Comparison of ENCODE assay signal across 15 mouse cellular contexts in the genomic region with DNA sequence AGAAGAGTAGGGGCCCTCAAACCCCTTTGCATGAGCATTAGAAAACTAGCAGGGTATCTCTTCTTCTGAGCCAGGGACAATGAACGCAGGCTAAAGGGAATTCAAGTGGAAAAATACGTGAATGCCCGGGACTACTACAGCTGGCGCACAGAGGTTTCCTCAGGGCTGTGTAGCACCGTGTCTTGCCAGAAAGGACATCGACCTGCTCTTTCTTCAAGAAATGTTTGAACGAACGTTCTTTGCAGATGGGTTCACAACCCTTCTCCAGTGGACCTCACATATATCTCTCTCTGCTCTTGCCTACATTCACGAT. TPM values are rescaled to one million over a fixed set of nuclear protein-coding genes. Genes with fewer than 3 reads are reported as not detected.
DNase-seq lines count a peak whose midpoint lies in the region; ATAC-seq and TF ChIP-seq lines count a peak whose summit lies in the region.
"Had no signal": no experiment of that assay in that cellular context is flagged by ENCODE, and none has a peak within 500 bp of the region (broad histone marks: within the 10 kb centered on the region; RNA-seq: fewer than 3 reads in every experiment).

No protein-coding gene starts in this region.

- peak overlapping the region; percentile 59 for H3K4me3 ChIP-seq in E14TG2a.4 (replicated peaks; ENCODE audit: low read length)
- H3K4me3 ChIP-seq in forebrain, embryonic 14.5 days (ENCODE audit: low read depth, low read length) = peak overlapping the region; percentile 13; the same call in 1 of the 2 replicates
- H3K4me3 ChIP-seq in midbrain, embryonic 11.5 days (ENCODE audit: low read depth, low read length) = no peak overlapping the region
- H3K4me3 ChIP-seq: liver, embryonic 13.5 days had no signal

- H3K4me2 ChIP-seq in forebrain, embryonic 14.5 days (ENCODE audit: low read length) = peak overlapping the region; percentile 41
- H3K4me2 ChIP-seq in midbrain, embryonic 11.5 days = peak overlapping the region; percentile 13
- H3K4me2 ChIP-seq: liver, embryonic 13.5 days had no signal

- peaks cover 63% of the 10 kb centered on the region for H3K27me3 ChIP-seq in E14TG2a.4 (ENCODE audit: insufficient read depth, low read length)
- peaks cover 75% of the 10 kb centered on the region for H3K27me3 ChIP-seq in forebrain, embryonic 14.5 days (replicated peaks; ENCODE audit: control insufficient read depth, insufficient read depth, low read length)
- H3K27me3 ChIP-seq in midbrain, embryonic 11.5 days (ENCODE audit: control insufficient read depth, insufficient read depth, low read length) = peaks cover 87% of the 10 kb centered on the region

- 4% methylated on average over 9 of the region's 9 CpGs for WGBS in forebrain, embryonic 14.5 days
- under 1% methylated on average over 9 of the region's 9 CpGs for WGBS in midbrain, embryonic 11.5 days

- TF ChIP-seq CTCF in E14TG2a.4 (conservative IDR thresholded peaks at IDR 0.05; ENCODE audit: low read length) = no peak

- H3K36me3 ChIP-seq in E14TG2a.4 (ENCODE audit: insufficient read depth, low read length) = no peaks in the 10 kb centered on the region
- H3K36me3 ChIP-seq in forebrain, embryonic 14.5 days (ENCODE audit: control insufficient read depth, insufficient read depth, low read length) = no peaks in the 10 kb centered on the region
- no peaks in the 10 kb centered on the region for H3K36me3 ChIP-seq in midbrain, embryonic 11.5 days (ENCODE audit: control insufficient read depth, insufficient read depth, low read length)
- H3K36me3 ChIP-seq: liver, embryonic 13.5 days had no signal

- intact Hi-C loops in gastrocnemius, postnatal 36 days (cut with DNase I) = no loop called here

- H3K9me3 ChIP-seq in E14TG2a.4 (ENCODE audit: low read length) = no peaks in the 10 kb centered on the region
- H3K9me3 ChIP-seq in forebrain, embryonic 14.5 days (replicated peaks; ENCODE audit: control insufficient read depth, low read length) = no peaks in the 10 kb centered on the region
- no peaks in the 10 kb centered on the region for H3K9me3 ChIP-seq in midbrain, embryonic 11.5 days (ENCODE audit: control insufficient read depth, low read length)
- H3K9me3 ChIP-seq: liver, embryonic 13.5 days had no signal

- peak overlapping the region; percentile 38; the same call in 1 of the 2 replicates for H3K9ac ChIP-seq in forebrain, embryonic 14.5 days (ENCODE audit: low read length)
- no peak overlapping the region for H3K9ac ChIP-seq in midbrain, embryonic 11.5 days (ENCODE audit: low read length)
- H3K9ac ChIP-seq: liver, embryonic 13.5 days had no signal

- no peak overlapping the region for H3K27ac ChIP-seq in forebrain, embryonic 14.5 days (ENCODE audit: low read depth, low read length)
- H3K27ac ChIP-seq in midbrain, embryonic 11.5 days (ENCODE audit: low read depth, low read length) = no peak overlapping the region
- H3K27ac ChIP-seq: liver, embryonic 13.5 days; macrophage had no signal

- 0 out of 2 replicates have a peak, but pooled peaks have one; percentile 26 for ATAC-seq in frontal cortex, adult (ENCODE audit: low TSS enrichment)
- ATAC-seq in forebrain, embryonic 14.5 days = no peak
- no peak for ATAC-seq in midbrain, embryonic 11.5 days (ENCODE audit: low FRiP score)

- peaks cover 13% of the 10 kb centered on the region for H3K4me1 ChIP-seq in E14TG2a.4 (replicated peaks; ENCODE audit: low read depth, low read length)
- H3K4me1 ChIP-seq in forebrain, embryonic 14.5 days (ENCODE audit: control insufficient read depth, insufficient read depth, low read length) = peaks cover 8% of the 10 kb centered on the region
- no peaks in the 10 kb centered on the region for H3K4me1 ChIP-seq in midbrain, embryonic 11.5 days (ENCODE audit: control insufficient read depth, insufficient read depth, low read length)
- H3K4me1 ChIP-seq: liver, embryonic 13.5 days had no signal

- no peak for DNase-seq in frontal cortex, postnatal 25 days (ENCODE audit: low spot score in 2 of 2)
- no peak for DNase-seq in forebrain, embryonic 14.5 days (ENCODE audit: low spot score)
- no peak for DNase-seq in midbrain, embryonic 11.5 days (ENCODE audit: low spot score, missing footprints)
- no peak for DNase-seq in urinary bladder, adult 18-20 months (ENCODE audit: low spot score in 2 of 2)
- DNase-seq in gastrocnemius, postnatal 36 days = no peak
- DNase-seq in adrenal gland, postnatal 4 days (ENCODE audit: low spot score in 2 of 2) = no peak
- DNase-seq: adrenal gland, postnatal 10 days; cerebellum, adult 11-12 months; gastrocnemius, postnatal 14 days; kidney, adult 18-20 months; liver, embryonic 13.5 days; right cerebral cortex, postnatal 4 days had no signal

RNA-seq across cellular contexts. Expression of a gene that starts 12.5 kb away (rescaled TPM):
- 11.2 and 12.0 TPM in 2 replicates for polyA plus RNA-seq in forebrain, embryonic 14.5 days (2014; fragmentation: Nextera tagmentation; extraction: Ambion mirVana)
- 1.9 and 3.3 TPM in 2 replicates for polyA plus RNA-seq in midbrain, embryonic 11.5 days (2014; fragmentation: Nextera tagmentation; extraction: Ambion mirVana)
- not detected for total RNA-seq in gastrocnemius, postnatal 36 days (2021)
- not detected for total RNA-seq in adrenal gland, postnatal 4 days (2021)
- total RNA-seq: adrenal gland, postnatal 10 days; gastrocnemius, postnatal 14 days had no signal
- polyA plus RNA-seq: liver, embryonic 13.5 days; macrophage had no signal
